Mouse (Mus musculus): ENCODE results near the gene Ctcfl. TPM values are rescaled to one million over a fixed set of nuclear protein-coding genes. Genes with fewer than 3 reads are reported as not detected.

The Ctcfl gene
- polyA plus RNA-seq, 1 experiment from 2014 or later, result not detected

GRCm38 (mm10) chr2:173159354-173160311 lies 40.3 kb upstream of the Ctcfl start:
- no peaks in the 10 kb centered on the region for H3K9me3 ChIP-seq (replicated peaks; ENCODE audit: low read length)
- ATAC-seq (replicated peaks; ENCODE audit: low FRiP score, low read depth) (peak; percentile 41), DNase-seq (ENCODE audit: low spot score) (peak; percentile 95)
- H3K27me3 ChIP-seq (ENCODE audit: insufficient read depth, low read length), result no peaks in the 10 kb centered on the region
- H3K4me2 ChIP-seq (ENCODE audit: low read length), result peak overlapping the region; percentile 19; the same call in 1 of the 2 replicates
- H3K4me1 ChIP-seq (replicated peaks; ENCODE audit: insufficient read depth, low read length), result 0 out of 2 replicates have a peak, but pooled peaks cover 5% of the 10 kb centered on the region
- no peak overlapping the region for H3K4me3 ChIP-seq (replicated peaks; ENCODE audit: low read depth, low read length)
- peak overlapping the region; percentile 76 for H3K27ac ChIP-seq
- H3K9ac ChIP-seq (ENCODE audit: low read depth, low read length), result 0 out of 2 replicates have a peak overlapping the region, but pooled peaks have one; percentile 3
- WGBS, result 21% methylated on average over 24 of the region's 24 CpGs
- TF ChIP-seq CTCF (IDR thresholded peaks at IDR 0.05; ENCODE audit: low read depth), result peak; percentile 86
- no peaks in the 10 kb centered on the region for H3K36me3 ChIP-seq (ENCODE audit: insufficient read depth, low read length)

- H3K27me3 ChIP-seq (ENCODE audit: insufficient read depth, low read length), result no peaks in the 10 kb centered on the region
- no peaks in the 10 kb centered on the region for H3K9me3 ChIP-seq (replicated peaks; ENCODE audit: low read length)
- H3K4me3 ChIP-seq (replicated peaks; ENCODE audit: low read depth, low read length), result no peak overlapping the region
- no peak for TF ChIP-seq CTCF (IDR thresholded peaks at IDR 0.05; ENCODE audit: low read depth)
- WGBS, result 81% methylated on average over 19 of the region's 19 CpGs
- no peak for DNase-seq (ENCODE audit: low spot score)
- no peak overlapping the region for H3K9ac ChIP-seq (ENCODE audit: low read depth, low read length)
- no peak overlapping the region for H3K4me2 ChIP-seq (ENCODE audit: low read length)
- no peak for ATAC-seq (replicated peaks; ENCODE audit: low FRiP score, low read depth)
- 0 out of 2 replicates have a peak, but pooled peaks cover 5% of the 10 kb centered on the region for H3K4me1 ChIP-seq (replicated peaks; ENCODE audit: insufficient read depth, low read length)
- H3K36me3 ChIP-seq (ENCODE audit: insufficient read depth, low read length), result no peaks in the 10 kb centered on the region
- no peak overlapping the region for H3K27ac ChIP-seq
Measured at GRCm38 (mm10) chr2:173158390-173159055, 39.2 kb upstream of the Ctcfl start.

GRCm38 (mm10) chr2:173157871-173158270 lies 38.5 kb upstream of the Ctcfl start:
- H3K9me3 ChIP-seq (replicated peaks; ENCODE audit: low read length), result no peaks in the 10 kb centered on the region
- H3K4me3 ChIP-seq (replicated peaks; ENCODE audit: low read depth, low read length), result no peak overlapping the region
- H3K4me1 ChIP-seq (replicated peaks; ENCODE audit: insufficient read depth, low read length), result 0 out of 2 replicates have a peak, but pooled peaks cover 10% of the 10 kb centered on the region
- 87% methylated on average over 4 of the region's 4 CpGs for WGBS
- no peaks in the 10 kb centered on the region for H3K36me3 ChIP-seq (ENCODE audit: insufficient read depth, low read length)
- no peak for TF ChIP-seq CTCF (IDR thresholded peaks at IDR 0.05; ENCODE audit: low read depth)
- no peak overlapping the region for H3K27ac ChIP-seq
- no peak for DNase-seq (ENCODE audit: low spot score)
- no peak for ATAC-seq (replicated peaks; ENCODE audit: low FRiP score, low read depth)
- H3K27me3 ChIP-seq (ENCODE audit: insufficient read depth, low read length), result no peaks in the 10 kb centered on the region
- H3K4me2 ChIP-seq (ENCODE audit: low read length), result no peak overlapping the region
- no peak overlapping the region for H3K9ac ChIP-seq (ENCODE audit: low read depth, low read length)

DNA sequence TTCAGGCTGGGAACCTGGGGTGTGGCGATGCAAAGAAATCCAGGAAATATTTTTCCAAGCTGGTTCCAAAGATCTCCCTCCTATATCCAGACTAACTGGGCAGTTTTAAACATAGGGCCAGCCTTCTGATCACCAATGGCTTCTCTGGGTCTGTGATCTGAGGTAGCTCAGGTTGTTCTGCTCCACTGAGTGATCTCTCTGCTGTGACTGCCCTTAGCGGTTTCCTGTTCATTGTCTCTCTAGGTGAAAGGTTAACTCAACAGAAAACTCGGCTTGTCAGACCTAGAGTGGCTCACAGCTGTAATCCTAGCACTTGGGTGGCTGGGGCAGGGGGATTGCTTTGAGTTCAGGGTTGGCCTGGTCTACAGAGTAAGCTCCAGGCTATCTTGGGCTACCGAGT lies 38.1 kb upstream of the Ctcfl start:
- H3K9me3 ChIP-seq (replicated peaks; ENCODE audit: low read length), result no peaks in the 10 kb centered on the region
- DNase-seq (ENCODE audit: low spot score), result no peak
- 0 out of 2 replicates have a peak, but pooled peaks cover 13% of the 10 kb centered on the region for H3K4me1 ChIP-seq (replicated peaks; ENCODE audit: insufficient read depth, low read length)
- no peaks in the 10 kb centered on the region for H3K27me3 ChIP-seq (ENCODE audit: insufficient read depth, low read length)
- ATAC-seq (replicated peaks; ENCODE audit: low FRiP score, low read depth), result no peak
- no peaks in the 10 kb centered on the region for H3K36me3 ChIP-seq (ENCODE audit: insufficient read depth, low read length)
- 0 out of 2 replicates have a peak overlapping the region, but pooled peaks have one; percentile 19 for H3K27ac ChIP-seq
- WGBS, result 33% methylated on average over 4 of the region's 4 CpGs
- no peak overlapping the region for H3K4me2 ChIP-seq (ENCODE audit: low read length)
- TF ChIP-seq CTCF (IDR thresholded peaks at IDR 0.05; ENCODE audit: low read depth), result no peak
- H3K9ac ChIP-seq (ENCODE audit: low read depth, low read length), result no peak overlapping the region
- no peak overlapping the region for H3K4me3 ChIP-seq (replicated peaks; ENCODE audit: low read depth, low read length)

DNA sequence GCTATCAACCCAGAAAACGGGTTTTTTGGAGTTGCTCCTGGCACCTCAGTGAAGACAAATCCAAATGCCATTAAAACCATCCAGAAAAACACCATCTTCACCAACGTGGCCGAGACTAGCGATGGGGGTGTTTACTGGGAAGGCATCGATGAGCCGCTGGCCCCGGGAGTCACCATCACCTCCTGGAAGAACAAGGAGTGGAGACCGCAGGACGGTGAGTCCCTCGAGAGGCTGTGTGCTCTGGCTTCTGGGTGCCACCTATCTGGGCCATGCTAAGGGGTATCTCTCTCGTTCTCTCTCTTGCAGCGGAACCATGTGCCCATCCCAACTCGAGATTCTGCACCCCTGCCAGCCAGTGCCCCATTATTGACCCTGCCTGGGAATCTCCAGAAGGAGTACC lies 37.6 kb upstream of the Ctcfl start:
- 0 out of 2 replicates have a peak overlapping the region, but pooled peaks have one; percentile 19 for H3K27ac ChIP-seq
- no peak for DNase-seq (ENCODE audit: low spot score)
- no peak overlapping the region for H3K9ac ChIP-seq (ENCODE audit: low read depth, low read length)
- no peak overlapping the region for H3K4me3 ChIP-seq (replicated peaks; ENCODE audit: low read depth, low read length)
- 84% methylated on average over 13 of the region's 13 CpGs for WGBS
- no peaks in the 10 kb centered on the region for H3K27me3 ChIP-seq (ENCODE audit: insufficient read depth, low read length)
- no peak overlapping the region for H3K4me2 ChIP-seq (ENCODE audit: low read length)
- 0 out of 2 replicates have a peak, but pooled peaks cover 13% of the 10 kb centered on the region for H3K4me1 ChIP-seq (replicated peaks; ENCODE audit: insufficient read depth, low read length)
- H3K36me3 ChIP-seq (ENCODE audit: insufficient read depth, low read length), result no peaks in the 10 kb centered on the region
- H3K9me3 ChIP-seq (replicated peaks; ENCODE audit: low read length), result no peaks in the 10 kb centered on the region
- no peak for TF ChIP-seq CTCF (IDR thresholded peaks at IDR 0.05; ENCODE audit: low read depth)
- ATAC-seq (replicated peaks; ENCODE audit: low FRiP score, low read depth), result no peak

DNA sequence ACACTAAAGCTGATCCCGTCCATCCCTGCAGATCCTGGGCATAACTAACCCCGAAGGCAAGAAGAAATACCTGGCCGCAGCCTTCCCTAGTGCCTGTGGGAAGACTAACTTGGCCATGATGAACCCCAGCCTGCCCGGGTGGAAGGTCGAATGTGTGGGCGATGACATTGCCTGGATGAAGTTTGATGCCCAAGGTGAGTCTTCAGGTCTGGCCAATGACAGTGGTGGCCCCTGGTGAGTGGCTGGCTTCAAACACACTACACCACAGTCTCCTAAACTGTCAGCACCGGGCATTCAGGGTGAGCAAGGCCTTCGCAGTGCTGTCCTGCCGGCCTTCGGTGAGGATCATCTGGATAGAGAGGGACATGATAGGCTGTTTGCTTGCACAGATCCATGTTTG lies 36.6 kb upstream of the Ctcfl start:
- TF ChIP-seq CTCF (IDR thresholded peaks at IDR 0.05; ENCODE audit: low read depth), result no peak
- Histone ChIP-seq H3K27me3 (ENCODE audit: insufficient read depth, low read length) (no peaks in the 10 kb centered on the region), H3K27ac (no peak overlapping the region), H3K4me2 (ENCODE audit: low read length) (no peak overlapping the region), H3K4me3 (replicated peaks; ENCODE audit: low read depth, low read length) (no peak overlapping the region), H3K4me1 (replicated peaks; ENCODE audit: insufficient read depth, low read length) (0 out of 2 replicates have a peak, but pooled peaks cover 13% of the 10 kb centered on the region), H3K9me3 (replicated peaks; ENCODE audit: low read length) (no peaks in the 10 kb centered on the region), H3K9ac (ENCODE audit: low read depth, low read length) (no peak overlapping the region), H3K36me3 (ENCODE audit: insufficient read depth, low read length) (no peaks in the 10 kb centered on the region)
- ATAC-seq (replicated peaks; ENCODE audit: low FRiP score, low read depth), result no peak
- DNase-seq (ENCODE audit: low spot score), result no peak
- 95% methylated on average over 10 of the region's 10 CpGs for WGBS

All from kidney, postnatal 0 days (tissue).